Mouse (Mus musculus) stomach, postnatal 0 days (tissue): Measurements from ENCODE around the gene Dph1. TPM values are rescaled to one million over a fixed set of nuclear protein-coding genes. Genes with fewer than 3 reads are reported as not detected.

ENCODE experiments used
- ATAC-seq: fragments of 200-750 bp; cut with Nextera tagmentation; 2 replicates; pipeline ENCODE4 v1.8.0; 2017; ENCODE audit not compliant: low FRiP score, low TSS enrichment
- DNase-seq: peaks from one replicate; pipeline ENCODE4 v3.0.0-alpha.2; 2016; ENCODE audit warnings: low spot score
- H3K27ac ChIP-seq: fragments of 300-500 bp; sonication (generic); replicated peaks from 2 replicates; pipeline ENCODE4 v1.5.1; 2014; ENCODE audit warnings: mild to moderate bottlenecking, control low read depth
- H3K27me3 ChIP-seq: fragments of 300-500 bp; sonication (generic); 2 replicates; pipeline ENCODE4 v1.6.1; 2014; ENCODE audit warnings: low read length; ENCODE audit not compliant: control insufficient read depth, insufficient read depth
- H3K36me3 ChIP-seq: fragments of 300-500 bp; sonication (generic); 2 replicates; pipeline ENCODE4 v1.6.1; 2014; ENCODE audit warnings: low read length, mixed read lengths; ENCODE audit not compliant: control insufficient read depth, insufficient read depth
- H3K4me1 ChIP-seq: fragments of 300-500 bp; sonication (generic); replicated peaks from 2 replicates; pipeline ENCODE4 v1.6.1; 2014; ENCODE audit warnings: antibody characterized with exemption; ENCODE audit not compliant: control insufficient read depth, insufficient read depth
- H3K4me2 ChIP-seq: fragments of 300-500 bp; sonication (generic); replicated peaks from 2 replicates; pipeline ENCODE4 v1.6.1; 2014; ENCODE audit warnings: low read depth, mild to moderate bottlenecking, control low read depth, moderate library complexity
- H3K4me3 ChIP-seq: fragments of 300-500 bp; sonication (generic); 2 replicates; pipeline ENCODE4 v1.5.1; 2014; ENCODE audit warnings: low read depth, low read length, control low read depth
- H3K9ac ChIP-seq: fragments of 300-500 bp; sonication (generic); 2 replicates; pipeline ENCODE4 v1.6.1; 2014; ENCODE audit warnings: mild to moderate bottlenecking, low read length, control low read depth, mixed read lengths
- H3K9me3 ChIP-seq: fragments of 300-500 bp; sonication (generic); 2 replicates; pipeline ENCODE4 v1.6.1; 2016; ENCODE audit warnings: low read length; ENCODE audit not compliant: control insufficient read depth
- CTCF ChIP-seq: IDR thresholded peaks from 2 replicates; pipeline ENCODE4 v1.5.1; 2016; ENCODE audit warnings: antibody characterized with exemption, low read depth, mild to moderate bottlenecking, moderate library complexity
- EP300 ChIP-seq: optimal IDR thresholded peaks from 2 replicates; pipeline ENCODE3; 2016; ENCODE audit warnings: antibody characterized with exemption
- WGBS: fragments of 180-500 bp; shearing (Covaris S2); extraction: QIAGEN DNeasy Blood & Tissue Kit; methylation state at CpG from one replicate; pipeline ENCODE4 v1.1.7; 2014; 5-methylcytosine and 5-hydroxymethylcytosine counted together
- polyA plus RNA-seq: library from polyadenylated mRNA; unstranded; fragments of >200 nt; fragmentation: Nextera tagmentation; extraction: Ambion mirVana; gene quantifications from 2 replicates; pipeline ENCODE4 v1.2.1, GENCODE M21; 2015

Dph1 gene
- polyA plus RNA-seq, 1 experiment from 2014 or later, result 15.2 TPM

DNA sequence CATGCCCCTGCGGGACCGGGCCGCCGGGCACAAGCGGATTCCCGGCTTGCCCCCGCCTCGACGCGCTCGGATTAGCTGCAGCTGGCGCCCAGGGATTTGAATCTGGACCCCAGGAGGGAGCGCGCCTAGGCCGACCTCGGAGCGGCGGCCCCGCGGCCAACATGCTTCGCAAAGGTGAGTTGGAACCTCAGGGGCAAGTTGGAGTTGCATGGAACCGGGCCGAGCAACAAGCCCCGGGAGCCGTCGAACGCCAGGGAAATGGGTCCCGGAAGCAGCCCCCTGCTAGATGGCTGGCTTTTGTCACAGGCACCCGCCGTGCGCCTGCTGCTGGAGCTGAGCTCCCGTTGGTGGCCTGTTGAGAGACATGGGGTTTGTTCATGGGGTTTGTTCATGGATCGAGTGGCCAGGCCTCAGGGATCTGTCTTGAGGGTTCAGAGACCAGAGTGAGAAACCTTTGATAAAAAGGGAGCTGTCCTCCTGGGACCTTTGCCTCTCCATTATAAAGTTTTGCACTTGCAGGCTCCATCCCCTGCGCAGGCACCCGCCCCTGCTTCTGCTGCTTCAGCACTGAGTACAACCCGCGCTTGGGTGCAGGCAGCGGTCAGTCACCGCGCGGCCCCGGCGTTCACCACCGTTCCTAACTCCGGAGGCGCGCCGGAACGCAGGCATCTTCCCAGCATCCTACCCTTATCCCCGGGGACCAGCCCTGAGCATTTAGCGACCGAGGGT lies 3.2 kb upstream of the Dph1 start:
- ATAC-seq, result no peak
- DNase-seq, result no peak
- H3K4me2 ChIP-seq, result peak overlapping the region; percentile 90
- no peaks in the 10 kb centered on the region for H3K9me3 ChIP-seq
- H3K9ac ChIP-seq, result peak overlapping the region; percentile 54
- H3K27ac ChIP-seq, result no peak overlapping the region
- under 1% methylated on average over 46 of the region's 52 CpGs for WGBS
- TF ChIP-seq CTCF, result no peak
- no peak for TF ChIP-seq EP300
- H3K27me3 ChIP-seq, result peaks cover 7% of the 10 kb centered on the region; the same call in 1 of the 2 replicates
- no peaks in the 10 kb centered on the region for H3K36me3 ChIP-seq
- peak overlapping the region; percentile 55 for H3K4me3 ChIP-seq
- H3K4me1 ChIP-seq, result peaks cover 10% of the 10 kb centered on the region; the same call in 1 of the 2 replicates

- Histone ChIP-seq H3K9ac (peak within 1 kb of the TSS; percentile 60), H3K36me3 (no peaks in the 10 kb centered on the region), H3K4me1 (peaks cover 10% of the 10 kb centered on the region; the same call in 1 of the 2 replicates), H3K4me2 (peak within 1 kb of the TSS; percentile 90), H3K27ac (peak within 1 kb of the TSS; percentile 77), H3K9me3 (no peaks in the 10 kb centered on the region), H3K4me3 (peak within 1 kb of the TSS; percentile 55), H3K27me3 (peaks cover 7% of the 10 kb centered on the region; the same call in 1 of the 2 replicates)
- DNase-seq, result peak; percentile 59
- WGBS, result under 1% methylated on average over 66 of the region's 84 CpGs
- no peak for ATAC-seq
- TF ChIP-seq EP300, result no peak
- no peak; the same call in 1 of the 2 replicates for TF ChIP-seq CTCF
Observed at GRCm38 (mm10) chr11:75193256-75194071, 2.4 kb upstream of the Dph1 start, which contains the start of gene Rtn4rl1. Gene Rtn4rl1, plus strand, starts transcription at chr11:75193783.

DNA sequence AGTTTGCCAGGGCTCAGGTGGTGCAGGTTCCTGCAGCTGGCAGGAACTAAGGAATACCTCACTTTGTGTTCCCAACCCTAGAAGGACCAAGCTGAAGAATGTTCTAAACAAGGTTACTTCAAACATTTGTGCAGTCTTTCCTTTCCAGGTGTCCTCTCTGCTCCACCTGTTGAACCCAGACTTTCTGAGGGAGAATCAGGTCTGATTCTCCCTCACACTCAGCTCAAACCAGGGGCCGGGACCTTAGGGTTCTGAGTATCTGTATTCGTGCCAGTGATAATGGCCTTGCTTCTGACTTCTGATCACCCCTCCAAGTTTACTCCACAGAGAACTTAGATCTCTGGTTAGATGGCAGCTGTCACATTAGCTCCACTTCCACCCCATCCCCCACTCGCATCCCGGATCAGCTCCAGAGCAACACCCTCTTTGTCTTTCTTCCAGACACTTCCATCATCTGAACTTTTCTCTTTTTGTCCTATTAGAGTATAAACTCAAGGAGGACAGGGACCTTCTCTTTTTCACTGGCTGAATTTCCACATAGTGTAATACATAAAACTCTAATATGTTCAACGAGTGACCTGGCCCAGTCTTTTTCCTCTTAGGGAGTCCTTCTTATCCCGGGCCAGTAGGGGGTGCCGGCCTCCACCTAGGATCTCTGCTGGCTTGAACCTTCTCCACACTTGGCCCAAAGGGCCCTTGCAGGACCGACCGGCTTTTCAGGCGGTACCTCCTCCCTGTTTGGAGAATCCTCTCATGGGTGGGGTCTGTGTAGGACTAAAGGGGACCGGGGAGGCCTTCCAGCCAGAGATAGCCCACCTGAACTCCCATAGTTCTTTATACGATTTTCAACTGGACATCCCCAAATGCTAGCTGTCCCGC lies 1.5 kb upstream of the Dph1 start:
- H3K27me3 ChIP-seq, result peaks cover 7% of the 10 kb centered on the region; the same call in 1 of the 2 replicates
- peak overlapping the region; percentile 60; the same call in 1 of the 2 replicates for H3K9ac ChIP-seq
- peak; percentile 77 for ATAC-seq

DNA sequence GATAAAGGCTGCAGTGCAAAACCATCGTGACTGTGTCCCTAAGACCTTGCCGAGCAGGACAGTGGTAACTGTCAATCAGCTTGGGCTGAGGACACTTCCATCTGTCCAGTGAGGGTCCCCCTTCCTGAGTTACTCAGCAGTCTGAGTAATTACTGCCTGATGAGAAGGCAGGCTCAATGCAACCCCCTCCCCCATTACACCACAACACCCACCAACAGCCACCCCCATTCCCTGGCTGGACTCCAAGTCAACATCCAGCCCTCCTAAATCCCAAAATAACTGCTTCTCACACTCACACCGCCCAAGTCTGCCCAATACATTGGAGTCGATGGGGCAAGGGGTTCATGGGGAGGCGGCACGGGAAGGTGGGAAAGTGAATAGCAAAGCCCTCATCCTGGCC lies 800 bp upstream of the Dph1 start:
- Histone ChIP-seq H3K4me3 (no peak overlapping the region), H3K9me3 (no peaks in the 10 kb centered on the region), H3K4me1 (peaks cover 10% of the 10 kb centered on the region; the same call in 1 of the 2 replicates), H3K36me3 (no peaks in the 10 kb centered on the region), H3K4me2 (no peak overlapping the region), H3K27ac (no peak overlapping the region), H3K9ac (no peak overlapping the region), H3K27me3 (peaks cover 7% of the 10 kb centered on the region; the same call in 1 of the 2 replicates)
- 65% methylated on average over 6 of the region's 6 CpGs for WGBS
- no peak for DNase-seq
- TF ChIP-seq EP300 (no peak), CTCF (no peak)
- no peak for ATAC-seq

More for the DNA sequence above, 1.5 kb upstream of the Dph1 start:
- 26% methylated on average over 13 of the region's 13 CpGs for WGBS
- Histone ChIP-seq H3K4me2 (peak overlapping the region; percentile 90), H3K36me3 (no peaks in the 10 kb centered on the region), H3K9me3 (no peaks in the 10 kb centered on the region), H3K27ac (peak overlapping the region; percentile 77), H3K4me3 (peak overlapping the region; percentile 55), H3K4me1 (peaks cover 10% of the 10 kb centered on the region; the same call in 1 of the 2 replicates)
- DNase-seq, result peak; percentile 90
- no peak for TF ChIP-seq EP300
- TF ChIP-seq CTCF, result peak; percentile 93

- H3K4me3 ChIP-seq, result peak overlapping the region; percentile 59
- TF ChIP-seq CTCF (peak; percentile 55), EP300 (no peak)
- H3K4me1 ChIP-seq, result peaks cover 10% of the 10 kb centered on the region; the same call in 1 of the 2 replicates
- no peaks in the 10 kb centered on the region for H3K36me3 ChIP-seq
- DNase-seq, result peak; percentile 91
- H3K4me2 ChIP-seq, result peak overlapping the region; percentile 87
- peak overlapping the region; percentile 56 for H3K9ac ChIP-seq
- H3K27me3 ChIP-seq, result peaks cover 7% of the 10 kb centered on the region; the same call in 1 of the 2 replicates
- 2% methylated on average over 23 of the region's 24 CpGs for WGBS
- peak; percentile 88 for ATAC-seq
- H3K9me3 ChIP-seq, result no peaks in the 10 kb centered on the region
- peak overlapping the region; percentile 42; the same call in 1 of the 2 replicates for H3K27ac ChIP-seq
Observed at GRCm38 (mm10) chr11:75190371-75190724, 693 bp downstream of the Dph1 start.
